Mouse (Mus musculus) cerebellum, adult 11-12 months (tissue): ENCODE data around the gene Fam167b.
"Not testable (repeated sequence)": the region's sequence is repeated elsewhere in the genome, so short reads cannot be mapped to it uniquely, and the experiment has no call there.

Experiments
- DNase-seq: peaks from one replicate; pipeline ENCODE4 v3.0.0; 2022

Fam167b gene

DNA sequence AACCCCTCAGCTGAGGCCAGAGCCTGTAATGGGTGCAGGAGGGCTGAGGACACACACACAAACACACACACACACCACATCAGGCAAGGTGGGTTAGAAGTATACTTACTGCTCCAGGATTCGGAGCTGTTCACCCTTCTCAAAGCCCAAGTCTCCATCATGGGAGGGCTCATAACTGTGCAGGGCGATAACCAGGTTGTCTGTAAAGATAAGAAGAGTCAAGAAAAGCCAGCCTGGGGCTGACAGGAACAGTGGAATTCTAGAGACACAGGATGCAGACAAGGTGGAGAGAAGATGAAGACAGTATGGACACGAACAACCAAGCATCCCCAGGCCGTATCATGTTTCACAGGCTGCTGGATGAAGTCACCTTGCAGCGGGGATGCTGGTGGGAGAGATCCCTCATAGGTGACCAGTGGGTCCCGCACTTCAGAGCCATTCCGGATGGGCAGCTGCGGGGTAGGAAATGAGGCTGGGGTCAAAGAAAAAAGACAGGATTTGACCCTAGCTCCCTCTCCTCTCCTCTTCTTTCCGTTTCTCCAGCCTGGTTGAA lies 21.0 kb downstream of the Fam167b start:
- DNase-seq, result no peak

DNA sequence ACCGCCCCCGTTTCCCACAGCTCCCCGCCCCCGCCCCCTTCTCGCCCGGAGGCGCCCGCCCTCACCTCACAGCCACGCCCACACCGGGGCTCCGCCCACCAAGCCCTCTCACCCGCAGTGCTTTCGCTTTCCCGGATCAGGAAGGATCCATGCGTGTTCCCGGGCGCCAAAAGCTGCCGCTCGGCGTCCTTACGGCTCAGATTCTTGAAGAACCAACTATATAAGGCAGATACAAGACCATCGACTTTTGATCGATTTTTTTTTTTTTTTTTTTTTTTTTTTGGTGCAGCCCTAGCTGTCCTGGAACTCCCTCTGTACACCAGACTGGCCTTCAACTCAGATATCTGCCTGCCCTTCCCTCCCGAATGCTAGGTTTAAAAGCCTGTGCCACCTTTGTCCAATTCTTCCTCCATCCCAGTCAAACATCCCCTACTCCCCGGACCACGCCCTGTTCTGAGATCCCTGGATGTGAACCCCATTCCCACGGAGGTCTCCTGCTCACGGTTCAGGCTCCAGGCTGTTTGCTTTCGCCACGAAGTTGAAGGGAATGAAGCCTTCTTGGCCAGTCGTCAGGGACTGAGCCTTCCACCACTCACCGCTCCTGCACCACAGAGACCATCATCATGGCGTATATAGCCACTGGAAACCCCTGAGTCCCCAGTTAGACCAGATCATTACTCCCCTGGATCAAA lies 21.7 kb downstream of the Fam167b start:
- peak; percentile 71 for DNase-seq

DNA sequence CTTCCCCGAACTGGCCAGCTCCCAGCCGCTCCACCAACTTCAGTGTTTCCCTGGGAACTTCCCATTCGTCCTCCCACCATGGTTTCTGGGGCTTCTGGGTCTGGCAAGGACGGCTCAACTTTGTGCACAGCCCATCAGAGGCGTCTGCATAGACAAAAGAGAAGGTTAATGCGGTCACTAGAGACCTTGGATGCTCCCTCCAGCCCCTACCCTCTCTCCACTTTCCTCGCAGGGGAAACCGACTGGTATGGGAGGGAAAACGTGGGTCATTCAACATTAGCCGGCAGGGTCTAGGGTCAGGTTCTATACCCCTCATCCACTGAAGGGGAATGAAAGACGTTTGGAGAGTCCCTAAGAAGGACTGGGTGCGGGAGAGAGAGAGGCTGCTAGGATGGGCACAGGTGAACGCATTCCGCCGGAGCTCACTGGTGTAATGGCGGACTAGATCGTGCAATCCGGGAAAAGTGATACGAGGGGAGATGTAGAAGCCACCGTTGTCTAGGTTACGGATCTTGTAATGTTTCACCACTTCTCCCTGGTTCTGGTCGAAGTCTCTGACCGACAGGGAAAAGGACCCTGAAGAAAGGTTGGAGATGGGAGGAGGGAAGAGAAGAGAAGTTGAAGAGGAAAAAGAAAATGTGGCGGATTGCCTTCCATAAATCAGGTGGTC lies 22.4 kb downstream of the Fam167b start:
- DNase-seq, result no peak

DNA sequence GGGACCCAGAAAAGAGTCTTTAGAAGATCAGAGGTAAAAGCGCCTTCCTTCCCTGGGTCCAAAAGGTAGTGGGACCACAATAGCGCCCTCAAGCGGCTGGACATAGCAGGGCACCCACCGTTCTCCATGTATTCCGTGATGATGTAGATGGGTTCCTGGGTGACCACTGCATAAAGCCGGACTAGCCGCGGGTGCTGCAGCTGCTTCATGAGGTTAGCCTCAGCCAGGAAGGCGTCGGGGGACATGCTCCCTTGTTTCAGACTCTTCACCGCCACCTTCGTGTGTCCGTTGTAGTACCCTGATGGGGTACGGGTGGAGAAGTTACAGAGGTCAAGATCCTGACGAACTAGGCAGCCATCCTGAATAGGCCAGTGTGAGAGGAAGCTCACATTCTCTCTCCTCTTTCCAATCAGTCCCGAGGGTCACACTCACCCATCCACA lies 22.9 kb downstream of the Fam167b start:
- peak; percentile 51 for DNase-seq

DNA sequence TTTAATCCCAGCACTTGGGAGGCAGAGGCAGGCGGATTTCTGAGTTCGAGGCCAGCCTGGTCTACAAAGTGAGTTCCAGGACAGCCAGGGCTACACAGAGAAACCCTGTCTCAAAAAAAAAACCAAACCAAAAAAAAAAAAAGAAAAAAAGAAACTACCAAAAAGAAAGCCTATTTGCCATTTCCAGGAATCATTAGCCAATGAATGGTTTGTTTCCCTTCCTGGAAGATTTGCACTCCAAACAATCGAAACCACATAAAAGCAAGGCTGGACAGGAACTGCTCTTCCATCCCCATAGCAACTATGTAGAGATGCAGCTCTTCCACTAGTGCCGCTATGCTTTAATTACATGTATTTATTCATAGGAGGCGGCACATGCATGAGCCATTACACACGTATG lies 23.8 kb downstream of the Fam167b start:
- not testable (repeated sequence) for DNase-seq

DNA sequence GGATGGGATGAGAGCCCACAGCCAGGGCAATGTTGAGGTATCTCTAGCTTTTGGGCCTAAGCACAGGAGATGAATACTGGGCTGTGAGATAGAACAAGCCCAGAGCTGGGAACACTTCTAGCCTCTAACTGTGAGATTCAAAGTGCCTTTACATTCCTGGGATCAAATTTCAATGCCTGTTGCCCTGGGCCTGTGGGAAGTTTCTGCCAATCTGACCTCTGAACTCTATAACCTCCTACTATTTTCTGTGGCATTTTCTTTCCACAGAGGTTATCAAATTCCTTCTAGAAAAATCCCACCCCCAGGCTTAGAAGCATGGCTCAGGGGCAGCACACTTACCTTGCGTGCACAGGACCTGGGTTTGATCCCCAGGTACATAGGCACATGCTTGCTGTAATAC lies 28.1 kb downstream of the Fam167b start:
- no peak for DNase-seq

DNA sequence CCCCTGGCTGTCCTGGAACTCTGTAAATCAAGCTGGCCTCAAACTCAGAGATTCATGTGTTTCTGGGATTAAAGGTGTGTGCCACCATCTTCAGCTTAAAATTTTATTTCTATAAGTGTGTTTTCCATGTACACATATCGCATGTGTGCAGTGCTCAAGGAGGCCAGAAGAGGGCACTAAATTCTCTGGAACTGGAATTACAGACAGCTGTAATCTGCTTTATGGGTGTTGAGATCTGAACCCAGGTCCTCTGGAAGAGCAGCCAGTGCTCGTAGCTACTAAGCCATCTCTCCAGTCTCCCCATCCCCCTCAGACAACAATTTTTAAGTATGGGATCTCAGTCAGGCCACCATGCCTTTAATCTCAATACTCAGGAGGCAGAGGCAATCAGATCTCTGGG lies 29.0 kb downstream of the Fam167b start:
- DNase-seq, result no peak

DNA sequence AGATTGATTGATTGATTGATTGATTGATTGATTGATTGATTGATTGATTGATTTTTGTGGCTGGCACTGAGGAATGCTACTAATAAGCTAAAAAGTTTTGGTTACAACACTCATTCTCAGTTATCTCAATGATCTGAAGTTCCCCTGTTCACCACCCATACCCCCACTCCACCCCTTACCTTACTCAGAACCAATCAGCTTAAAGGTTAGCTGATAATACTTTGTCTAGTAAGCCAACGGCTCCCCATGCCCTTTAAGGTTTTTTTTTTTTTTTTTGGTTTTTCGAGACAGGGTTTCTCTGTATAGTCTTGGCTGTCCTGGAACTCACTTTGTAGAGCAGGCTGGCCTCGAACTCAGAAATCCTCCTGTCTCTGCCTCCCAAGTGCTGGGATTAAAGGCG lies 30.7 kb downstream of the Fam167b start:
- not testable (repeated sequence) for DNase-seq

DNA sequence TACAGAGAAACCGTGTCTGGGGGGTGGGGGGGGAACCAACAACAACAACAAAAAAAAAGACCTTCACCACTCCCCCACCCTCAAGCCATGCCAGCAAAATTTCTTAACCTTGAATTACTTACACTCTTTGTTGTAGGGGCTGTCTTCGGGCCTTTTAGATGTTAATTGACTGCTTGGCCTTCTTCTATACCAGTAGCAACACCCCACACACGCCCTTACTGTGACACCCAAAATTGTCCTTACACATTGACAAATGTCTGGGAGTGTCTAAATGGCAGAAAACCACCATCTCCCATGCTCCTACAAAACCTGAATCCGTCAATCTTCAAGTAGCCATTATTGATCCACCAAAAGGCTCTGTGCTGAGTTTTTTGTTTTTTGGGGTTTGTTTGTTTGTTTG lies 34.2 kb downstream of the Fam167b start:
- no peak for DNase-seq

DNA sequence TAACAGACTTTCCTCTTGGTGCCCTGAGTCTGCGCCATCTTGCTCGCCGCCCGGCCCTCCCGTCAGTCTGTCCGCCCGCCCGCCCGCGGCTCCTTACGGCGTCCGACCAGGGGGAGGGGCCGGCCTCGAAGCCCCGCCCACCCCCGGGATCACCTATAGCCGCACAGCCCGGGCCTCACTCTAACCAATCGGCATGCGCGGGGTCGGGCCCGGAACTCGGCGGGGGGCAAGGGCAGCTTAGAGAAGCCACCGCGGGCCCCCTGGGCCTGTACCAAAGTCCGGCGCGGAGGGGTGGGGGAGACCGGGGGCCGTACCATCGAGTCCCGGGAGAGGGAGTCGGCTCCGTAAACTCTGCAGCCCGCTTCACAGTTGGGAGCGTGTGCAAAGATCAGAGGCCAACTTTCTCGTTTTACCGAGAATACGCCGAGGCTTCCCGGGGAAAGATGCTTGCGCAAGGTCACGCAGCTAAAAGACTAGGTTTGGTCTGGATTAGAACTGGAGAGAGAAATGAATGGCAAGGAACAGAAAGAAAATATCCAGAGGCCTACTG lies 35.7 kb downstream of the Fam167b start, which contains the start of gene Hdac1:
Gene Hdac1 (minus strand): TSS at position 122 of the 550 bp plus-strand sequence.
- peak; percentile 98 for DNase-seq

DNA sequence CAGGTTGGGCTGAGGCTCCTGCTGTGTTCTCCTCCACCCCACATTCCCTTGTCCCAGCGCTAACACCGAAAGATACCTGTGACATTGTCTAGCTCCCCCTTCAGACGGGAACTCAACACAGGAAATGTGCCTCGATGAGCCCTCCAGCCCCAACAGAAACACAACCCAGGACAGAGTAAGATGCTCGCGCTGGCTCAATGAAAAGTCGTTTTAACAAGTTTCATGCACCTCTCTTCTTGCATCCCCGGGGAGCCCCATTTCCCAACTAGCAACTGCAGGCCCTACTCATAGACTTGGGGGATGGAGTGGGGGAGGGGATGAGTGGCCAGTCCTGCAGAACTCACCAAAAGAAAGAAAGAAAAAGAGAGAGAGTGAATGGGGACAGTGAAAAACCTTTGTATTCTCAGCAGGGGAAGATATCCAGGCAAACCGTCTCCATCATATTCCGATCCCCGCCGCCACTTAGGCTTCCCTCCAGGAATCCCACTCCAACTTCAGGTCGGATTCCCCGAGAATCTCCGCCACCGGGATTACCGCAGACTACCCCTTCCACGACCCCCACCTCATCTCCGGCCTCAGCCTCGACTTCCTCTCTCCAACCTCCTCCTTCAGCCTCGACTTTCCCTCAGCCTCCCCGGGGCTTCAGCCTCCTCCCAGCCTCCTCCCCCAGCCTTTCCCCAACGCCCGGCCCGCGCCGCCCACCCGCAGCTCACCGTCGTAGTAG lies 36.3 kb downstream of the Fam167b start:
- DNase-seq, result peak; percentile 42

DNA sequence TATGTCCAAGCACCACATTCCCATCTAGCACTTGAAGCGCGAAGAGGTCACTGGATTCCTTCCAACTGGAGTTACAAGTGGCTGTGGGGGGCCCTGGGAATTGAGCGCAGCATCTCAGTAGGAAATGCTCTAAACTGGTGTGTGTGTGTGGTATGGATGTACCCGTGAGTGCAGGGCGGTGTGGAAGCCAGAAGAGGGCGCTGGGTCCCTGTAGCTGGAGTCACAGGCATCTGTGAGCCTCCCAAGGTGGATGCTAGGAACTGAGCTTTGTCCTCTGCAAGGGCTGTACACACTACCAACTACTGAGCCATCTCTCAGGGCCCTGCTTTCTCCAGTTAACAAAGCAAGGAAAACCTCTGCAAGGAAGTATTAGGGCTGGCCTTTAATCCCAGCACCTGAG lies 38.3 kb downstream of the Fam167b start:
- no peak for DNase-seq

DNA sequence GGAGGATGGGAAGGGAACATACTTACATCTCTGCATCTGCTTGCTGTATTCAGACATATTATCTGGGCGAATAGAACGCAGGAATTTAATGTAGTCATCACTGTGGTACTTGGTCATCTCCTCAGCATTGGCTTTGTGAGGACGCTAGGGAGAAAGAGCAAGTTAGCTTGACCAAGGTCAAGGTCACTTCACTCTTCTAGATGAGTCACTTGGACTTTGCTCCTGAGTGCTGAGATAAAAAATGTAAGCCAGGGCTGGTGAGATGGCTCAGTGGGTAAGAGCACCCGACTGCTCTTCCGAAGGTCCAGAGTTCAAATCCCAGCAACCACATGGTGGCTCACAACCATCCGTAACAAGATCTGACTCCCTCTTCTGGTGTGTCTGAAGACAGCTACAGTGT lies 49.4 kb downstream of the Fam167b start:
- not testable (repeated sequence) for DNase-seq
